Mouse (Mus musculus) liver, adult 2 months (tissue): Measurements from ENCODE around the gene Anapc4. TPM values are rescaled to one million over a fixed set of nuclear protein-coding genes. Genes with fewer than 3 reads are reported as not detected.

Experiments used
- DNase-seq: peaks from one replicate; pipeline ENCODE4 v3.0.0-alpha.2; 2011; ENCODE audit warnings: low read depth, low spot score; ENCODE audit errors: extremely low read depth
- H3K27ac ChIP-seq: fragments of 200-500 bp; replicated peaks from 2 replicates; pipeline ENCODE4 v1.5.1; 2012; ENCODE audit warnings: low read depth, mild to moderate bottlenecking, control low read depth, inconsistent platforms, low read length; ENCODE audit not compliant: insufficient read depth
- H3K27me3 ChIP-seq: fragments of 200-500 bp; 2 replicates; pipeline ENCODE4 v1.6.1; 2012; ENCODE audit warnings: mild to moderate bottlenecking, moderate library complexity, low read length, inconsistent platforms; ENCODE audit not compliant: control insufficient read depth, insufficient read depth
- H3K36me3 ChIP-seq: fragments of 200-500 bp; 2 replicates; pipeline ENCODE4 v1.6.1; 2012; ENCODE audit warnings: low read length, inconsistent platforms; ENCODE audit not compliant: control insufficient read depth, insufficient read depth
- H3K4me1 ChIP-seq: fragments of 200-500 bp; 2 replicates; pipeline ENCODE4 v1.6.1; 2011; ENCODE audit warnings: low read length; ENCODE audit not compliant: control insufficient read depth, insufficient read depth
- H3K4me3 ChIP-seq: fragments of 200-500 bp; 2 replicates; pipeline ENCODE4 v1.5.1; 2011; ENCODE audit warnings: low read depth, mild to moderate bottlenecking, control low read depth, low read length, moderate library complexity; ENCODE audit not compliant: insufficient read depth
- H3K79me2 ChIP-seq: fragments of 200-500 bp; 2 replicates; pipeline ENCODE4 v1.6.1; 2012; ENCODE audit warnings: inconsistent platforms, mild to moderate bottlenecking, low read length, moderate library complexity; ENCODE audit not compliant: control insufficient read depth, insufficient read depth
- H3K9ac ChIP-seq: fragments of 200-500 bp; 2 replicates; pipeline ENCODE4 v1.6.1; 2012; ENCODE audit warnings: low read depth, mild to moderate bottlenecking, control low read depth, inconsistent platforms, low read length
- CTCF ChIP-seq: fragments of 200-500 bp; IDR thresholded peaks from 2 replicates; pipeline ENCODE4 v1.5.1; 2011; ENCODE audit warnings: low read depth, low read length, control low read depth
- POLR2A ChIP-seq: fragments of 200-500 bp; IDR thresholded peaks from 2 replicates; pipeline ENCODE4 v1.6.1; 2011; ENCODE audit warnings: low read length, control low read depth; ENCODE audit not compliant: insufficient read depth; ENCODE audit errors: extremely low read depth
- whole genome bisulfite sequencing: fragments of 180-500 bp; shearing (Covaris S2); methylation state at CpG from one replicate; pipeline ENCODE4 v1.1.7; 2018; 5-methylcytosine and 5-hydroxymethylcytosine counted together
- polyA plus RNA-seq: library from polyadenylated mRNA; depleted of rRNA; stranded (reverse); fragments of >200 nt; gene quantifications from 2 replicates; pipeline ENCODE4 v1.2.3, GENCODE M21; 2012; rRNA removed
- total RNA-seq: library from RNA; depleted of rRNA; stranded (reverse); fragments of >200 nt; gene quantifications from 2 replicates; pipeline ENCODE4 v1.2.3, GENCODE M21; 2014; rRNA removed

Anapc4 gene
- total and polyA plus RNA-seq, 2 experiments = 5.2 to 33.7 TPM

GRCm38 (mm10) chr5:52908246-52908645, 74.4 kb downstream of the Anapc4 start:
- no peak overlapping the region for H3K9ac ChIP-seq
- no peaks in the 10 kb centered on the region for H3K79me2 ChIP-seq
- no peaks in the 10 kb centered on the region for H3K27me3 ChIP-seq
- H3K36me3 ChIP-seq = no peaks in the 10 kb centered on the region
- no peaks in the 10 kb centered on the region for H3K4me1 ChIP-seq
- H3K4me3 ChIP-seq = no peak overlapping the region
- no peak overlapping the region for H3K27ac ChIP-seq
- WGBS = 84% methylated on average over 3 of the region's 3 CpGs
- DNase-seq = no peak
- no peak for TF ChIP-seq POLR2A
- TF ChIP-seq CTCF = no peak

GRCm38 (mm10) chr5:52910159-52910591, 76.4 kb downstream of the Anapc4 start:
- Histone ChIP-seq H3K27me3 (no peaks in the 10 kb centered on the region), H3K4me3 (no peak overlapping the region), H3K9ac (no peak overlapping the region), H3K36me3 (no peaks in the 10 kb centered on the region), H3K27ac (no peak overlapping the region), H3K79me2 (no peaks in the 10 kb centered on the region), H3K4me1 (peaks cover 6% of the 10 kb centered on the region; the same call in 1 of the 2 replicates)
- no peak for DNase-seq
- WGBS = 37% methylated on average over 12 of the region's 12 CpGs
- TF ChIP-seq CTCF = no peak

- Histone ChIP-seq H3K4me3 (no peak overlapping the region), H3K9ac (no peak overlapping the region), H3K27me3 (no peaks in the 10 kb centered on the region), H3K79me2 (no peaks in the 10 kb centered on the region), H3K4me1 (peaks cover 6% of the 10 kb centered on the region; the same call in 1 of the 2 replicates), H3K27ac (no peak overlapping the region), H3K36me3 (no peaks in the 10 kb centered on the region)
- TF ChIP-seq CTCF (no peak), POLR2A (no peak)
- DNase-seq = no peak
- 91% methylated on average over 10 of the region's 10 CpGs for WGBS
These were observed 77.6 kb downstream of the Anapc4 start for GRCm38 (mm10) chr5:52911286-52911870.

- TF ChIP-seq CTCF (no peak), POLR2A (no peak)
- Histone ChIP-seq H3K27me3 (no peaks in the 10 kb centered on the region), H3K27ac (no peak overlapping the region), H3K36me3 (no peaks in the 10 kb centered on the region), H3K9ac (no peak overlapping the region), H3K4me1 (peaks cover 6% of the 10 kb centered on the region; the same call in 1 of the 2 replicates), H3K4me3 (no peak overlapping the region), H3K79me2 (no peaks in the 10 kb centered on the region)
- WGBS = 33% methylated on average over 7 of the region's 7 CpGs
- peak; percentile 96 for DNase-seq
These were observed 79.9 kb downstream of the Anapc4 start for GRCm38 (mm10) chr5:52913711-52914110.

- 20% methylated on average over 6 of the region's 6 CpGs for WGBS
- H3K27me3 ChIP-seq = no peaks in the 10 kb centered on the region
- H3K4me1 ChIP-seq = peaks cover 6% of the 10 kb centered on the region; the same call in 1 of the 2 replicates
- H3K79me2 ChIP-seq = no peaks in the 10 kb centered on the region
- H3K4me3 ChIP-seq = no peak overlapping the region
- H3K9ac ChIP-seq = no peak overlapping the region
- H3K36me3 ChIP-seq = no peaks in the 10 kb centered on the region
- no peak overlapping the region for H3K27ac ChIP-seq
- TF ChIP-seq POLR2A (no peak), CTCF (no peak)
- peak; percentile 97 for DNase-seq
These were observed 82.4 kb downstream of the Anapc4 start for GRCm38 (mm10) chr5:52916186-52916585.

Other genes with a start within 250 kb of the Anapc4 start
- 45.3 and 53.7 TPM in 2 replicates for gene Sepsecs, start 164.3 kb upstream of the Anapc4 start, total RNA-seq
- gene Sepsecs, start 164.3 kb upstream of the Anapc4 start, polyA plus RNA-seq = 14.1 and 16.4 TPM in 2 replicates
- gene Pi4k2b, start 92.4 kb upstream of the Anapc4 start, total RNA-seq = 25.4 and 30.0 TPM in 2 replicates
- gene Pi4k2b, start 92.4 kb upstream of the Anapc4 start, polyA plus RNA-seq = 10.3 and 14.9 TPM in 2 replicates
- 5.8 and 5.9 TPM in 2 replicates for gene Zcchc4, start 58.6 kb upstream of the Anapc4 start, total RNA-seq
- 2.1 and 2.5 TPM in 2 replicates for gene Zcchc4, start 58.6 kb upstream of the Anapc4 start, polyA plus RNA-seq
- gene Slc34a2, start 204.1 kb downstream of the Anapc4 start, total RNA-seq = 0.18 and 0.27 TPM in 2 replicates
- gene Slc34a2, start 204.1 kb downstream of the Anapc4 start, polyA plus RNA-seq = 1.4 and 1.7 TPM in 2 replicates